Mouse (Mus musculus) cerebellum, adult 9-10 months (tissue): Measurements from ENCODE around the gene Mfsd12.

Source experiments
- DNase-seq: peaks from one replicate; pipeline ENCODE4 v3.0.0; 2022

The Mfsd12 gene

GRCm38 (mm10) chr10:81329194-81329975 is 27.9 kb upstream of the Mfsd12 start:
- peak; percentile 22 for DNase-seq

GRCm38 (mm10) chr10:81330007-81330406 is 27.3 kb upstream of the Mfsd12 start:
- no peak for DNase-seq

DNA sequence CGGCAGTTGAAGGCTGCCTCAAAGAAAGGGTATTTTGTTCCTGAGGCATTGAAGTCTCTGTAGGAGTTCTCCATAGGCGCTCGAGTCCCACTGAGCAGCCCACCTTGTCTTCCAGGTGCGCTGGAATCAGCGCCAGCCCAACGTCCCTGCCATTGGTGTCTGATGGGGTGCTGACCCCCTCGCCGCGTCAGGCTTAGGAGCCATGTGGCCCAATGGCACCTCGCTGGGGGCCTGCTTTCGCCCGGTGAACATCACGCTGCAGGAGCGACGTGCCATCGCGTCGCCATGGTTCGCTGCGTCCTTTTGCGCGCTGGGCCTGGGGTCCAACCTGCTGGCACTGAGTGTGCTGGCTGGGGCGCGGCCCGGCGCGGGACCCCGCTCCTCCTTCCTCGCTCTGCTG is 25.0 kb upstream of the Mfsd12 start:
- no peak for DNase-seq

- no peak for DNase-seq
Measured at GRCm38 (mm10) chr10:81334324-81334723, 23.0 kb upstream of the Mfsd12 start.

DNA sequence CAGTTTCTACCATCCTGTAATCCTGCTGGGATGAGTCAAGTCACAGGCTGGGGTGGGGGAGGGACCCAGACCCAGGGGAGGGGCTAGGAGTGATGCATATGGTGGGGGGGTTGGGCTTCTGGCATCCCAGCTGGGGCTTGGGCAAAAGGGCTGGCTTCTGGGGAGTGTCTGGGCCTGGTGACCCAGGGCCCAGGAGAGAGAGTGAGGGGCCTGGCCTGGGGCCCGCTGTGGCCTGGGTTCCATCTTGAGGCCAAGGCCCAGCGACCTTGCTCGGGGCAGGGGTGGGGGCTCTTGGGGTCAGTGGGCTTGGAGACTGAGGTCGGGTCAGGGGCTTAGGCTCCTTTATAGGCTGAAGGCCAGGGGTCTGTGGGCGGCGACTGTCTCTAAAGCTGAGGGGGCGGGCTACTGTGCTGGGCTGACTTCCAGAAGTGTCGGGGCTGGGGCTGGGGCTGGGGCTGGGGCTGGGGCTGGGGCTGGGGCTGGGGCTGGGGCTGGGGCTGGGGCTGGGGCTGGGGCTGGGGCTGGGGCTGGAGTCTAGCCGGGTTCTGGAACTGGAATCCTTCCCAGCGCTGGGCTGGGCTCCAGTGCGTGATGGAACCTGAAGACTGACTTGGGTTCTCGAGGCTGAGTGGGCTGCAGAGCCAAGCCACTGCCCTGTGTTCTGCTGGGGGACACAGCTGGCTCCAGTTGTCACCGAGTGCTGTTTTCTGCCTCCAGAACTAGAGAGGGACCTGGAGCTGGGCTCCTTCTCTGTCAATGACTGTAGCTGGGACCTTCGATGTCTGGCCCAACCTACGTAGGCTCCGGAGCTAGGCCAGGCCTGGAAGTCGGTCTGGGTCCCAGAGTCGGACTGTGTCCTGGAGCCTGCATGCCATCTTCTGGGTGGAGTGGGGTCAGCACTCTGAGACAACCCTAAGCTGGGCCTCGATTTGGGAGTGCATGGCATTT is 21.6 kb upstream of the Mfsd12 start:
- DNase-seq: no peak

- DNase-seq: no peak
Measured at GRCm38 (mm10) chr10:81336558-81336957, 20.7 kb upstream of the Mfsd12 start.

DNA sequence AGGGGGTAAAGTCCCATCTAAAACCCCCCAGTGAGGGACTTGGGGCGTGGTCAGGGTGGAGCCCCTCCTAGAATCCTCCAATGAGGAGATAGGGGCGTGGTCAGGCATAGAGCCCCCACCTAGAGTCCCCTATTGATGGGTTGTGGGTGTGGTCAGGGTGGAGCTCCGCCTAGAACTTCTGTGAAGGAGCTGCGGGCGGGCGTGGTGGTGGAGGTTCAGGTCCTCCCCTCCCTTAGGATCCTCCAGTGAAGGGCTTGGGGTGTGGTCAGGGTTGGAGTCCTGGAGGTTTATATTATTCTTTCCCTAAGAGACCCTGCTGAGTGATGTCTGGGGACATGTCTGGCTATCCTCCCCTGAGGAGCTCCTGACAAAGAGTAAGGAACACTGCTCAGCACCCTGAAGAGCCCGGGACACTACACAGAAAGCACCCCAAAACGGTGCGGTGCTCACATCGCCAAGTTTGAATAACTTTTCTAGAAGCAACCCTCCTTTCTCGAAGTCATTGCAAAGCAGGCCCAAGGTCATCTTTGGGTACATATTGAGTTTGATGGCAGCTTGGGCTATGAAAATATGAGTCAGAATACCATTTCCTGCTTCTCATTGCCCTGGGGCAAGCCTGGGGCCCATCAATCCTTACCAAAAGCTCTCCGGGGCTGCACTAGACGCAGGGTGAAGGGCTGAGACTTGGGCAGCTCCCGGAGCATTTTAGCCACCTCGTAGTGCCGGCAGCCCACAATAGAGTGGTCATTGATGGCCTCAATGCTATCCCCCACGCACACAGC is 16.5 kb upstream of the Mfsd12 start:
- DNase-seq: peak; percentile 32

DNA sequence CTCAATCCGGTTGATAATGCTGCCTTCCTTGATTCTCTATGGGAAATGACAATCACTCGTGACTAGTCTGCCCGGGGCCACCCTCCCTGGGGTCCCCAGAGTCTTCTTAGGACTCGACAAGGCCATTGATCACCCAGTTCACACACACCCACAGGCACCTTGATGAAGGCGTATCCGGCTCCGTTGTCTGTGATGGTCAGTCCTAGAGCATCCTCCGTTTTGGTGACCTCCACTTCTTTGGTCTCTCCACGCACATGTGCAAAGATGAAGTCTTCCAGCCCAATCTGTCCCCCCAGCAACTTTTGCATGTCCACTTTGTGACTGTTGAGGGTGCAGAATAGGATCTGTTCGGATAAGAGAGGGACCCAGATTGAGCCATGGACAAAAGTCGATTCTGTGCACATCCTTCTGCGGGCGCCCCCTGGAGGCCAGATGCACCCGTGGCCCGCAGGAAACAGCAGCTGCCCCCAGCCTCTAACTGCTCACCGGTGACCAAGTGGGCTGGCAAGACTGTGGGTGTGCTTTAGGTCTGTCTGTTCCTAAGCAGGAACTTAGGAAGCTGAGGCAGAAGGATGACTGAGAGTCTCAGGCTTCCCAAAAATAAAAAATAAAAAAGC is 15.8 kb upstream of the Mfsd12 start:
- DNase-seq: peak; percentile 65

GRCm38 (mm10) chr10:81342686-81343505 is 14.4 kb upstream of the Mfsd12 start, which contains the start of gene Gipc3:
Gene Gipc3, minus strand, starts transcription at chr10:81343266.
- DNase-seq: no peak

- peak; percentile 47 for DNase-seq
Measured at GRCm38 (mm10) chr10:81344421-81345161, 12.7 kb upstream of the Mfsd12 start.

GRCm38 (mm10) chr10:81345162-81345534 is 12.1 kb upstream of the Mfsd12 start:
- DNase-seq: no peak

DNA sequence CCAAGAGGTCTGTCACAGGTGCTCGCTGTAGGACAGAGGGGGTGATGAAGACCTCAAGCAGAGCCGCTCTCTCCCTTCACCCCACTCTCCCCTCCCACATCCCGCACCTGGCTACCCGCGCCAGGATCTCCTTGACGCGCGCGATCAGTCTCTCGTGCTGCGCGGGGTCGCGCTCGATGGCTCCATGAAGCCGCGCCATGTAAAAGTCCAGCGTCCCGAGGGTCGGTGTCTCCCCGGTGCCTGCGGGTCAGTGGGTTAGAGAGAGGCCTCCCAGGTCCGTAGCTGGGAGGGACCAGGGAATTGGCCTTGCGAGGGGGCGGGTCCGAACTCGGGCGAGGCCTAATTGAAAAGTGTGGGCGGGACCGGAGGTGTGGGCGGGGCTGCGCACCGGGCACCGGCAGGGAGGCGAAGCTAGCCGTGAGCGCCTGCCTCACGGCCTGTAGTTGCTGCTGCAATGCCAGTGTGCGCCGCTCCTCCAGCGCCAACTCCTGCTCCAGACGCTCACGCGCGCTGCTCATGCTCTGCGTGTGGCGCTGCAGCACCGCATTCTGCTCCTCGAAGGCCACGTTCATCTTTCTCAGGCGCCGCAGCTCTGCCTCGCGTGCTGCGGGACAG is 10.7 kb upstream of the Mfsd12 start:
- DNase-seq: peak; percentile 25

DNA sequence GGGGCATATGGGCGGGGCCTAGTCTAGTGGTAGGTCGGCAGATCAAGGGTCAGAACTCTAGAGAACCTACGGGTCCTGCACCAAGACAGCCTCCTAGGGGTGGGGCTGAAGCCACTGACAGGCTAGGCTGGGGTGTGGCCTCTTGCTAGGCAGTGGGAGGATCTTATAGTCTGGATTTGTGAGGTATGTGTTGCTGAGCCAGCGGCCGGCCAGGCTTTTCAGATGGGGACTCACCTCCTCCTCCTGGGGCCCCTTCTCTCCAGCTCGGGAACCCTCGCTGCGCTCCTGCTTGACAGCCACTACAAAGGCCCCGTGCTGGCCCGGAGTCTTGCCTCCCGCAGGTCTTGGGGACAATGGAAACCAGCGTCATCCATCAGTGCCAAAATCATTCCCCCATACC is 8.1 kb upstream of the Mfsd12 start:
- peak; percentile 50 for DNase-seq

DNA sequence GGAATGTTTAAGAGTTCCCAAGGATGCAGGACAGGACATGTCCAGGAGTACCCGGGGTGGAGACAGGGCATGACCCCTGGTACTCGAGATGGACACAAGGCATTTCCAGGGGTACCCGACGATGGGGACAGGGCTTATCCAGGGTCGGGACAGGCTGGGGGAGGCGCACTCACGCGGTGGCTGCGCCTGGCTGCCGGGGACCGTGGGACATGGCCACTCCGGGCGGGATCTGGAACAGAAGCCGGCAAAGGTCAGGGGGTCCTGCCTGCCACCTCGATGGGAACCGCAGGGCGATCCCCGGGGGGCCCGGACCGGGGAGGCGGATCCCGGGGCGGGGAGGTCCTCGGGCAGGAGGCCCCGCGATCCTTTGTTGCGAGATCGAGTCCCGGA is 7.3 kb upstream of the Mfsd12 start:
- DNase-seq: peak; percentile 67

DNA sequence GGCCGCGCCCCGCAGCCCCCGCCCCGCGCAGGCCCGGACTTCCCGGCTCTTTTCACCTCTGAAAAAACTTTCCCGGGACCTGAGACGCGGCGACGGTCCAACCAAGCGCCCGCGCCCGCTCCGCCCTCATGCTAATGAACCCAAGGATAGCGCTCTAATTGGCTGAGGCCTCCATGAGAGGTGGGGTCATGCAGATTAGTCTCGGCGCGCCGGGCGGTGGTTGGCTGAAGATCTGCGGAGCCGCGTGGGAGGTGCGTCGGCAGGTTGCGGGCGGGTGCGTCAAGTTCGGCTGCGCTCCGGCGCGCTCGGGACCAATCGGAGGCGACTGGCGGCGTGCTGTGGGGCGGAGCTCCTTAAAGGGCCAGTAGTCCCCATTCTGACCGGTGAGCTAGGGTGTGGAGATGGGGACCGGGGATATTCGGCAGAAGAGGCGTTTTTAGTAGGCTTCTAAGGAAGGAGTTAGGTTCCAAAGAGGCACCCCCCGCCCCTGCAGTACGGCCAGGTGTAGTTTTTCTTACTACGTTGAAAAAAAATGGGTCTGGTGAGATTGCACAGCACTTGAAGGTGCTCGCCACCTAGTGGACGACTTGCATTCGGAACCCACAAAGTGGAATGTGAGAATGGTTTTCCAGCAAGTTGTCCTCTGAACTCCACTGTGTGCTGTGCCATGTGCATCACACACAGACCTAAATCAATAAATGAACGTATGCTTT is 6.8 kb upstream of the Mfsd12 start, which contains the start of gene Hmg20b:
Gene Hmg20b (minus strand): TSS at position 130 of the 713 bp plus-strand sequence.
- peak; percentile 99 for DNase-seq

DNA sequence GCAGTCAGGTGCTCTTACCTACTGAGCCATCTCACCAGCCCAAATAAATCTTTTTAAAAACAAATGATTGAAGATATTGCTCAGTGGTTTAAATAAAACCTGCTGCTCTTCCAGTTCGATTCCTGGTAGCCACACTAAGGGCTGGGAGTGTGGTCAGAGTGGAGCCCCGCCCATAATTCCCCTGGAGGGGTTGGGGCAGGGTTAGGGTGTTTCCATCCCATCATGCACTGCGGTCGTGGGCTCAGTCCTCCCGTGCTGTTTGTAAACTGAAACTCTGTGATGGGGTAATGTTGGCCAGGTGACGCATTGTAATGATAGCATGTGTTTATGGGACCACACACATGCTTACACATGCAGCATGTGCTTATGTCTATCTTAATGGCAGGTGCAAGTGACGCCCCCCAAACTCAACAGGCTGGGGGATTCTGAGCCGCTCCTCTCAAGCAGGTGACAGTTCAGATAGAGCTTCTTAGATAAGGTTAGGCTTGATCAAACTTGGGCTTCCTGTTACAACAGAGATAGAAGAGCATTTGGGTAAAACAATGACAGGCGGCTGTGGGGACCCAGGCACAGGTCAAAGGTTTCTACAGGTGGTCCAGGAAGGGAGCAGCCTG is 5.5 kb upstream of the Mfsd12 start:
- DNase-seq: peak; percentile 51

- peak; percentile 38 for DNase-seq
Measured at GRCm38 (mm10) chr10:81354738-81355477, 2.4 kb upstream of the Mfsd12 start.

DNA sequence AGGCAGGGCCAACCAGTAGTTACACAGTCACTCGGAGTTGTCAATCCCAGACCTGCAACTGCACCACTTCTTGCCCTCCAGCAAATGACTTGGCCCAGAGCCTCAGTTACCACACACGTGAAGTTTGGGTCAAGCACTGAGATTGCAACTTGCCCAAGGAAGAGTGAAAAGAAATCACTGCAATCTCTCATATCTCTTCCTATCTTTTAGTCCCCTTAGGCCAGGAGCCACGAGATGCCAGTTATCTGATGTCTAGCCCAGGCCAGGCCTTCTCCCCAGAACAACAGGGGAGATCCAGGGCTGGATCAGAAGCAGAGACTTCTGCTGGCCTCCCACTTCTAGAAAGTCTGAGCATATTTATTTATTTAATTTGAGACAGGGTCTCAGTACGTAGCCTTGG is 1.8 kb upstream of the Mfsd12 start:
- DNase-seq: peak; percentile 27
